Mouse (Mus musculus): ENCODE results near the gene Samm50. TPM values are rescaled to one million over a fixed set of nuclear protein-coding genes. Genes with fewer than 3 reads are reported as not detected.
A peak's percentile ranks its signal among the peaks of the same experiment; 100 is the strongest.

The Samm50 gene
- polyA plus RNA-seq, 1 experiment from 2014 or later, result 147 TPM

GRCm38 (mm10) chr15:84209517-84210412, 17.7 kb downstream of the Samm50 start:
- TF ChIP-seq CTCF (IDR thresholded peaks at IDR 0.05; ENCODE audit: low read depth), result no peak
- Histone ChIP-seq H3K4me2 (ENCODE audit: low read length) (no peak overlapping the region), H3K27ac (peak overlapping the region; percentile 14; the same call in 1 of the 2 replicates), H3K9ac (ENCODE audit: low read depth, low read length) (no peak overlapping the region), H3K27me3 (ENCODE audit: insufficient read depth, low read length) (no peaks in the 10 kb centered on the region), H3K4me3 (replicated peaks; ENCODE audit: low read depth, low read length) (no peak overlapping the region), H3K9me3 (replicated peaks; ENCODE audit: low read length) (no peaks in the 10 kb centered on the region), H3K36me3 (ENCODE audit: insufficient read depth, low read length) (peaks cover 51% of the 10 kb centered on the region), H3K4me1 (replicated peaks; ENCODE audit: insufficient read depth, low read length) (no peaks in the 10 kb centered on the region; the same call in 1 of the 2 replicates)
- DNase-seq (ENCODE audit: low spot score), result no peak
- ATAC-seq (replicated peaks; ENCODE audit: low FRiP score, low read depth), result no peak
- WGBS, result 77% methylated on average over 11 of the region's 11 CpGs

GRCm38 (mm10) chr15:84210461-84210860, 18.4 kb downstream of the Samm50 start:
- WGBS, result 94% methylated on average over 13 of the region's 13 CpGs
- H3K27ac ChIP-seq, result no peak overlapping the region
- DNase-seq (ENCODE audit: low spot score), result no peak

GRCm38 (mm10) chr15:84210941-84211340, 18.9 kb downstream of the Samm50 start:
- H3K4me2 ChIP-seq (ENCODE audit: low read length), result no peak overlapping the region
- no peak overlapping the region for H3K4me3 ChIP-seq (replicated peaks; ENCODE audit: low read depth, low read length)
- H3K9ac ChIP-seq (ENCODE audit: low read depth, low read length), result no peak overlapping the region
- 92% methylated on average over 13 of the region's 13 CpGs for WGBS
- no peaks in the 10 kb centered on the region for H3K27me3 ChIP-seq (ENCODE audit: insufficient read depth, low read length)
- H3K4me1 ChIP-seq (replicated peaks; ENCODE audit: insufficient read depth, low read length), result peaks cover 1% of the 10 kb centered on the region
- no peaks in the 10 kb centered on the region for H3K9me3 ChIP-seq (replicated peaks; ENCODE audit: low read length)
- peaks cover 42% of the 10 kb centered on the region for H3K36me3 ChIP-seq (ENCODE audit: insufficient read depth, low read length)
- TF ChIP-seq CTCF (IDR thresholded peaks at IDR 0.05; ENCODE audit: low read depth), result no peak
- H3K27ac ChIP-seq, result no peak overlapping the region
- ATAC-seq (replicated peaks; ENCODE audit: low FRiP score, low read depth) (no peak), DNase-seq (ENCODE audit: low spot score) (no peak)

More at GRCm38 (mm10) chr15:84210461-84210860, 18.4 kb downstream of the Samm50 start:
- no peaks in the 10 kb centered on the region; the same call in 1 of the 2 replicates for H3K4me1 ChIP-seq (replicated peaks; ENCODE audit: insufficient read depth, low read length)
- H3K4me2 ChIP-seq (ENCODE audit: low read length), result no peak overlapping the region
- no peak for TF ChIP-seq CTCF (IDR thresholded peaks at IDR 0.05; ENCODE audit: low read depth)
- no peak overlapping the region for H3K4me3 ChIP-seq (replicated peaks; ENCODE audit: low read depth, low read length)
- ATAC-seq (replicated peaks; ENCODE audit: low FRiP score, low read depth), result no peak
- H3K36me3 ChIP-seq (ENCODE audit: insufficient read depth, low read length), result peaks cover 46% of the 10 kb centered on the region
- H3K9ac ChIP-seq (ENCODE audit: low read depth, low read length), result no peak overlapping the region
- H3K9me3 ChIP-seq (replicated peaks; ENCODE audit: low read length), result no peaks in the 10 kb centered on the region
- no peaks in the 10 kb centered on the region for H3K27me3 ChIP-seq (ENCODE audit: insufficient read depth, low read length)

- WGBS, result 73% methylated on average over 4 of the region's 4 CpGs
- no peak for ATAC-seq (replicated peaks; ENCODE audit: low FRiP score, low read depth)
- Histone ChIP-seq H3K36me3 (ENCODE audit: insufficient read depth, low read length) (peaks cover 36% of the 10 kb centered on the region), H3K9me3 (replicated peaks; ENCODE audit: low read length) (no peaks in the 10 kb centered on the region), H3K4me2 (ENCODE audit: low read length) (no peak overlapping the region), H3K27ac (no peak overlapping the region), H3K9ac (ENCODE audit: low read depth, low read length) (no peak overlapping the region), H3K4me3 (replicated peaks; ENCODE audit: low read depth, low read length) (no peak overlapping the region), H3K27me3 (ENCODE audit: insufficient read depth, low read length) (no peaks in the 10 kb centered on the region), H3K4me1 (replicated peaks; ENCODE audit: insufficient read depth, low read length) (peaks cover 7% of the 10 kb centered on the region)
- no peak for DNase-seq (ENCODE audit: low spot score)
- TF ChIP-seq CTCF (IDR thresholded peaks at IDR 0.05; ENCODE audit: low read depth), result no peak
Observed at GRCm38 (mm10) chr15:84211564-84211963, 19.5 kb downstream of the Samm50 start.

GRCm38 (mm10) chr15:84212031-84212755, 20.2 kb downstream of the Samm50 start:
- TF ChIP-seq CTCF (IDR thresholded peaks at IDR 0.05; ENCODE audit: low read depth), result peak; percentile 98
- Histone ChIP-seq H3K27ac (no peak overlapping the region), H3K27me3 (ENCODE audit: insufficient read depth, low read length) (no peaks in the 10 kb centered on the region), H3K4me2 (ENCODE audit: low read length) (no peak overlapping the region), H3K4me3 (replicated peaks; ENCODE audit: low read depth, low read length) (no peak overlapping the region), H3K4me1 (replicated peaks; ENCODE audit: insufficient read depth, low read length) (peaks cover 14% of the 10 kb centered on the region), H3K9me3 (replicated peaks; ENCODE audit: low read length) (no peaks in the 10 kb centered on the region), H3K9ac (ENCODE audit: low read depth, low read length) (no peak overlapping the region), H3K36me3 (ENCODE audit: insufficient read depth, low read length) (peaks cover 30% of the 10 kb centered on the region)
- DNase-seq (ENCODE audit: low spot score), result peak; percentile 86
- WGBS, result 48% methylated on average over 6 of the region's 6 CpGs
- no peak; the same call in 1 of the 2 replicates for ATAC-seq (replicated peaks; ENCODE audit: low FRiP score, low read depth)

GRCm38 (mm10) chr15:84212756-84213105, 20.7 kb downstream of the Samm50 start:
- Histone ChIP-seq H3K4me3 (replicated peaks; ENCODE audit: low read depth, low read length) (no peak overlapping the region), H3K36me3 (ENCODE audit: insufficient read depth, low read length) (peaks cover 26% of the 10 kb centered on the region), H3K9me3 (replicated peaks; ENCODE audit: low read length) (no peaks in the 10 kb centered on the region), H3K9ac (ENCODE audit: low read depth, low read length) (no peak overlapping the region), H3K4me1 (replicated peaks; ENCODE audit: insufficient read depth, low read length) (peaks cover 17% of the 10 kb centered on the region), H3K27me3 (ENCODE audit: insufficient read depth, low read length) (no peaks in the 10 kb centered on the region), H3K27ac (no peak overlapping the region), H3K4me2 (ENCODE audit: low read length) (no peak overlapping the region)
- ATAC-seq (replicated peaks; ENCODE audit: low FRiP score, low read depth) (no peak), DNase-seq (ENCODE audit: low spot score) (no peak)
- no peak for TF ChIP-seq CTCF (IDR thresholded peaks at IDR 0.05; ENCODE audit: low read depth)
- WGBS, result 92% methylated on average over 2 of the region's 2 CpGs
